Mouse (Mus musculus) urinary bladder, postnatal 10 days (tissue): ENCODE results near the gene Pak1.

Experiments used
- DNase-seq: peaks from one replicate; pipeline ENCODE4 v3.0.0; 2022; ENCODE audit warnings: low spot score

Pak1 gene

GRCm38 (mm10) chr7:97788190-97788668 lies at the start of gene Pak1:
Gene Pak1, plus strand, starts transcription at chr7:97788541.
- peak; percentile 29 for DNase-seq

GRCm38 (mm10) chr7:97740948-97741347 lies 47.4 kb upstream of the Pak1 start:
- DNase-seq: no peak

- DNase-seq: no peak
Observed at GRCm38 (mm10) chr7:97741756-97742291, 46.5 kb upstream of the Pak1 start.

- DNase-seq: no peak
Observed at GRCm38 (mm10) chr7:97745299-97745698, 43.0 kb upstream of the Pak1 start.

GRCm38 (mm10) chr7:97747176-97747707 lies 41.1 kb upstream of the Pak1 start:
- no peak for DNase-seq

- peak; percentile 52 for DNase-seq
Observed at GRCm38 (mm10) chr7:97747787-97748497, 40.4 kb upstream of the Pak1 start.

GRCm38 (mm10) chr7:97748527-97749206 lies 39.7 kb upstream of the Pak1 start:
- no peak for DNase-seq

- DNase-seq: no peak
Observed at GRCm38 (mm10) chr7:97749207-97750190, 38.8 kb upstream of the Pak1 start.

GRCm38 (mm10) chr7:97756967-97757881 lies 31.1 kb upstream of the Pak1 start:
- no peak for DNase-seq

GRCm38 (mm10) chr7:97764591-97764990 lies 23.8 kb upstream of the Pak1 start:
- DNase-seq: no peak

GRCm38 (mm10) chr7:97765181-97765962 lies 23.0 kb upstream of the Pak1 start:
- no peak for DNase-seq

GRCm38 (mm10) chr7:97765963-97766347 lies 22.4 kb upstream of the Pak1 start:
- DNase-seq: no peak

GRCm38 (mm10) chr7:97766406-97767166 lies 21.8 kb upstream of the Pak1 start:
- DNase-seq: no peak

GRCm38 (mm10) chr7:97767841-97768240 lies 20.5 kb upstream of the Pak1 start:
- DNase-seq: no peak

- no peak for DNase-seq
Observed at GRCm38 (mm10) chr7:97769020-97769419, 19.3 kb upstream of the Pak1 start.

- no peak for DNase-seq
Observed at GRCm38 (mm10) chr7:97770841-97771620, 17.3 kb upstream of the Pak1 start.

- DNase-seq: no peak
Observed at GRCm38 (mm10) chr7:97775380-97775779, 13.0 kb upstream of the Pak1 start.

- no peak for DNase-seq
Observed at GRCm38 (mm10) chr7:97775923-97776322, 12.4 kb upstream of the Pak1 start.
